Mouse (Mus musculus): Measurements from ENCODE around the gene Pus3. TPM values are rescaled to one million over a fixed set of nuclear protein-coding genes. Genes with fewer than 3 reads are reported as not detected.
A peak's percentile ranks its signal among the peaks of the same experiment; 100 is the strongest.

The Pus3 gene
- polyA plus RNA-seq, 1 experiment from 2014 or later: 19.6 TPM

DNA sequence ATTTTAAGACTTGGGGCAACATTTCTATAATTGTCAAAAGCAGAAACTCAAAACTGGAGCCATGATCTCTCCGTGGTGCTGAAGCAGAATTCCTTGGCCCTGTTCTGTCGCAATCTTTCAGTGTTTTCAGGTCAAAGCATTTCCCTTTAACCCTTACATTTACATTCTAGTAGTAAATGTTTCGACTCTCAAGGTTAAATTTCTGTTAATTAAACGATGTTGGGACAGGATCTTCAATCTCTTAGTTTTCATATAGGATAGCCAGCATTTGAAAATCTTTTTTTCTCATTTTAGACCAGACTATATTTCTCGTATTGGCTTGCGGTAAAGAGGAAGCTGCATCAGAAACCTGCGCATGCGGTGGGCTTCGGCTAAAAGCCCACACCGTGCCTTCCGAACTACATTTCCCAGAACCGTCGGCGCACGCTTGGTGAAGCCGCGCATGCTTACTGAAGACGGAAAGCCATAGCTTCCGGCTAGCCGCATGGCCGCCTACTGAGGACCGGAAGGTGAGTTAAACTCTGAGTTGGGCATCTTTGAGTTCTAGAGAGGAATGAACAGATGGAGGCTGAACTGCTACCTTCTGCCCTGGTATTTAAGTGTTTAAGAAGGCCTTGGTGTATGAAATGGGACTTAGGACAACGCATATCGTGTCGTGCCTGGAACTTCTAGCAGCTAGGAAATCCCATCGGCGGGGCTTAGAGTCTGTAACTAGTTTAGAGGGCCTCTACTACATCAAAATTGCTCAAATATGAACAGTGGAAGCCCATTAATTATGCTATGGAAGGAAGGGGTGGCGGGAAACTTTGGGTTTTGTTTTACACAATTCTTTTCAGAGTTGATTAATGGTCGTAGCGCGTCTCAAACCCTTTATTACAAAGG lies 855 bp downstream of the Pus3 start:
- Histone ChIP-seq H3K36me3 (ENCODE audit: control insufficient read depth, insufficient read depth, low read length) (peaks cover 3% of the 10 kb centered on the region), H3K9ac (ENCODE audit: low read depth, low read length) (peak overlapping the region; percentile 72), H3K4me3 (ENCODE audit: low read depth, low read length) (peak overlapping the region; percentile 67), H3K9me3 (ENCODE audit: control insufficient read depth, low read length) (no peaks in the 10 kb centered on the region), H3K4me1 (replicated peaks; ENCODE audit: control insufficient read depth, insufficient read depth, low read length) (peaks cover 6% of the 10 kb centered on the region; the same call in 1 of the 2 replicates), H3K4me2 (replicated peaks; ENCODE audit: low read depth, low read length) (peak overlapping the region; percentile 88), H3K27me3 (ENCODE audit: control insufficient read depth, insufficient read depth, low read length) (peaks cover 2% of the 10 kb centered on the region; the same call in 1 of the 2 replicates), H3K27ac (ENCODE audit: low read depth, low read length) (0 out of 2 replicates have a peak overlapping the region, but pooled peaks have one; percentile 33)
- peak; percentile 94 for DNase-seq (ENCODE audit: low spot score)
- ATAC-seq (ENCODE audit: low FRiP score): peak; percentile 91
- 2% methylated on average over 31 of the region's 31 CpGs for WGBS

DNA sequence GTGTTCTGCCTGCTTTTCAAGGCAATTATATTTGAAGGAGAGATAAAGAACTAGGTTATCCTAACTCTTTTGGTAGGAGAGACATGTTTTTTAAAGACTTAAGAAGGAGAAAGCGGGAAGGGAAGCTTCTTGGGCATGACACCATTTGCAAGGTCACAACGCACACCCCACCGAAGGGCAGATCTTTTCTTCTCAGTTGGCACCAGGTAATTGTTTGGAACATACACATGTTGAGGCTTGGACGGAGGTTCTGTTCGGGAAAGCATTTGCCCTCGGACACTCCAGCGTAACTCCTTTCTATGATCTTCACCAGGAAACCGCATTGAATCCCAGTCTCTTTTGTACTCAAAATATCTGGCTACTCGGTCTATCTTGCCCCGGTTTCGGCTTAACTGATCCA lies 2.7 kb downstream of the Pus3 start:
- DNase-seq (ENCODE audit: low spot score): no peak

DNA sequence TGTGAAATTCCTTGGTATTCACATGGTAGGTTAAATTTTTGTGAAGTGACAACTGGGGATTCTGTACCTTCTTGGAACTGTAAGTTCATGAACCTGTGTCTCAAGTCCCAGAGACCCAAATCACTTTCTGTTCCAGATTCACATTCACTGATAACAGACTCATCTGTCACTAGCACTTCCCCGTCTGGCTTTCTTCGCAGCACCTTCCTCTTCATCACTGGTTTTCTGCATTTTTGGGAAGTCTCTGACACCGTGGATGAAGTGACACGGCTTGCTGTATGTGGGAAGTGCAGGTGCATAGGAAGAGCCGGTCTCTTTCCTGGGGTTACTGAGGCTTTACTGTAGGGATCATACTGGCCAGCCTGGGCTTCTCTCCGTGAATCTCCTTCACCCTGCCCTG lies 3.2 kb downstream of the Pus3 start:
- H3K9me3 ChIP-seq (ENCODE audit: control insufficient read depth, low read length): no peaks in the 10 kb centered on the region
- no peak for DNase-seq (ENCODE audit: low spot score)
- peaks cover 2% of the 10 kb centered on the region; the same call in 1 of the 2 replicates for H3K27me3 ChIP-seq (ENCODE audit: control insufficient read depth, insufficient read depth, low read length)
- no peak for ATAC-seq (ENCODE audit: low FRiP score)
- no peak overlapping the region for H3K9ac ChIP-seq (ENCODE audit: low read depth, low read length)
- no peak overlapping the region for H3K4me2 ChIP-seq (replicated peaks; ENCODE audit: low read depth, low read length)
- 89% methylated on average over 6 of the region's 6 CpGs for WGBS
- H3K4me1 ChIP-seq (replicated peaks; ENCODE audit: control insufficient read depth, insufficient read depth, low read length): peaks cover 6% of the 10 kb centered on the region; the same call in 1 of the 2 replicates
- no peak overlapping the region for H3K4me3 ChIP-seq (ENCODE audit: low read depth, low read length)
- no peak overlapping the region for H3K27ac ChIP-seq (ENCODE audit: low read depth, low read length)
- peaks cover 6% of the 10 kb centered on the region for H3K36me3 ChIP-seq (ENCODE audit: control insufficient read depth, insufficient read depth, low read length)

More for the DNA sequence above, 2.7 kb downstream of the Pus3 start:
- Histone ChIP-seq H3K27me3 (ENCODE audit: control insufficient read depth, insufficient read depth, low read length) (peaks cover 2% of the 10 kb centered on the region; the same call in 1 of the 2 replicates), H3K4me3 (ENCODE audit: low read depth, low read length) (no peak overlapping the region), H3K4me2 (replicated peaks; ENCODE audit: low read depth, low read length) (no peak overlapping the region), H3K4me1 (replicated peaks; ENCODE audit: control insufficient read depth, insufficient read depth, low read length) (peaks cover 6% of the 10 kb centered on the region; the same call in 1 of the 2 replicates), H3K36me3 (ENCODE audit: control insufficient read depth, insufficient read depth, low read length) (peaks cover 6% of the 10 kb centered on the region), H3K9ac (ENCODE audit: low read depth, low read length) (no peak overlapping the region), H3K9me3 (ENCODE audit: control insufficient read depth, low read length) (no peaks in the 10 kb centered on the region), H3K27ac (ENCODE audit: low read depth, low read length) (no peak overlapping the region)
- ATAC-seq (ENCODE audit: low FRiP score): no peak
- WGBS: 95% methylated on average over 11 of the region's 11 CpGs

- no peaks in the 10 kb centered on the region for H3K27me3 ChIP-seq (ENCODE audit: control insufficient read depth, insufficient read depth, low read length)
- no peak overlapping the region for H3K4me2 ChIP-seq (replicated peaks; ENCODE audit: low read depth, low read length)
- no peak for ATAC-seq (ENCODE audit: low FRiP score)
- 92% methylated on average over 5 of the region's 5 CpGs for WGBS
- no peak overlapping the region for H3K4me3 ChIP-seq (ENCODE audit: low read depth, low read length)
- H3K9me3 ChIP-seq (ENCODE audit: control insufficient read depth, low read length): no peaks in the 10 kb centered on the region
- H3K9ac ChIP-seq (ENCODE audit: low read depth, low read length): no peak overlapping the region
- no peak overlapping the region for H3K27ac ChIP-seq (ENCODE audit: low read depth, low read length)
- no peak for DNase-seq (ENCODE audit: low spot score)
- peaks cover 6% of the 10 kb centered on the region for H3K36me3 ChIP-seq (ENCODE audit: control insufficient read depth, insufficient read depth, low read length)
- H3K4me1 ChIP-seq (replicated peaks; ENCODE audit: control insufficient read depth, insufficient read depth, low read length): no peaks in the 10 kb centered on the region
Observed at GRCm38 (mm10) chr9:35564536-35565240, 6.3 kb downstream of the Pus3 start.

DNA sequence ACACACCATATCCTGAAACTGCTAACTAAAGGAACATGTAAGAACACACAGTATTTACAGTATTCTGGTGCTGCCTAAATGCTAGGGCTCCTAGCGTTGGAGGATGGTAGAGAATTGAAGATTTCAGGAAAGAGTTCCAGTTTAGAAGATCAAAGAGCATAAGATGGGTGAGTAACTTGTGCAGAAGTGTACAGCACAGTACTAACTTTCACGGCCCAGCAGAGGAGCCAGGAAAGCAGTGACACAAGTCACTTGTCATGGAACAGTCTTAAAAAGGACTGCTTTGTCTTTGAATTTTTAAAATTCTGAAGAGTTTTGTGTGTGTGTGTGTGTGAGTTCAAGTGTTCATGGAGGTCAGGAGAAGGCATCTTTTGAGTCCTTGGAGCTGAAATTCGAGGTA lies 9.6 kb downstream of the Pus3 start:
- Histone ChIP-seq H3K4me3 (ENCODE audit: low read depth, low read length) (no peak overlapping the region), H3K27ac (ENCODE audit: low read depth, low read length) (no peak overlapping the region), H3K27me3 (ENCODE audit: control insufficient read depth, insufficient read depth, low read length) (no peaks in the 10 kb centered on the region), H3K4me2 (replicated peaks; ENCODE audit: low read depth, low read length) (no peak overlapping the region), H3K36me3 (ENCODE audit: control insufficient read depth, insufficient read depth, low read length) (peaks cover 4% of the 10 kb centered on the region; the same call in 1 of the 2 replicates), H3K4me1 (replicated peaks; ENCODE audit: control insufficient read depth, insufficient read depth, low read length) (no peaks in the 10 kb centered on the region), H3K9me3 (ENCODE audit: control insufficient read depth, low read length) (no peaks in the 10 kb centered on the region), H3K9ac (ENCODE audit: low read depth, low read length) (no peak overlapping the region)
- DNase-seq (ENCODE audit: low spot score) (no peak), ATAC-seq (ENCODE audit: low FRiP score) (no peak)
- WGBS: 81% methylated on average over 3 of the region's 3 CpGs

- DNase-seq (ENCODE audit: low spot score): peak; percentile 95
- Histone ChIP-seq H3K9ac (ENCODE audit: low read depth, low read length) (peak within 1 kb of the TSS; percentile 85), H3K4me3 (ENCODE audit: low read depth, low read length) (peak within 1 kb of the TSS; percentile 79), H3K4me2 (replicated peaks; ENCODE audit: low read depth, low read length) (peak within 1 kb of the TSS; percentile 77), H3K36me3 (ENCODE audit: control insufficient read depth, insufficient read depth, low read length) (peaks cover 4% of the 10 kb centered on the region; the same call in 1 of the 2 replicates), H3K27me3 (ENCODE audit: control insufficient read depth, insufficient read depth, low read length) (no peaks in the 10 kb centered on the region), H3K9me3 (ENCODE audit: control insufficient read depth, low read length) (no peaks in the 10 kb centered on the region), H3K27ac (ENCODE audit: low read depth, low read length) (peak within 1 kb of the TSS; percentile 87), H3K4me1 (replicated peaks; ENCODE audit: control insufficient read depth, insufficient read depth, low read length) (no peaks in the 10 kb centered on the region)
- under 1% methylated on average over 86 of the region's 86 CpGs for WGBS
- peak; percentile 97 for ATAC-seq (ENCODE audit: low FRiP score)
Observed at GRCm38 (mm10) chr9:35569571-35570534, 11.5 kb downstream of the Pus3 start, which contains the start of the genes Pate2 and Hyls1. TSS of gene Pate2 (plus strand) at chr9:35570284. TSS of gene Hyls1 (minus strand) at chr9:35570398.

DNA sequence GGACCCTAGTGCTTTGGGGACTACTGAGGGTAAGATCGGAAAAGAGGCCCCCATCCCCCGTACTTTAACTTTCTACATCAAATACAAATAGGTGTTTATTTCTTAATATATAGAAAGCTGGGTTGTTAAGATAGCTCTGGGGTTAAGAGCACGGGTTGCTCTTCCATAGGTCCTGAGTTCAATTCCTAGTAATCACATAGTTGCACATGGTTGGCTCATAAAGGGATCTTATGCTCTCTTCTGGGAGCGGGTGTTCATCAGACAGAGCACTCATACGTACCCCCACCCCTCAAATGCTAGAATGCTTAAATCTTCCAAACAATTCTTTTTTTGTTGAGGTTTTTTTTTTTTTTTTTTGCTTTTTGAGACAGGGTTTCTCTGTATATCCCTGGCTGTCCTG lies 12.3 kb downstream of the Pus3 start:
- no peak for DNase-seq (ENCODE audit: low spot score)
- 12% methylated on average over 5 of the region's 5 CpGs for WGBS
- H3K36me3 ChIP-seq (ENCODE audit: control insufficient read depth, insufficient read depth, low read length): no peaks in the 10 kb centered on the region; the same call in 1 of the 2 replicates
- peak overlapping the region; percentile 77 for H3K4me2 ChIP-seq (replicated peaks; ENCODE audit: low read depth, low read length)
- no peaks in the 10 kb centered on the region for H3K4me1 ChIP-seq (replicated peaks; ENCODE audit: control insufficient read depth, insufficient read depth, low read length)
- peak overlapping the region; percentile 79 for H3K4me3 ChIP-seq (ENCODE audit: low read depth, low read length)
- peak overlapping the region; percentile 87; the same call in 1 of the 2 replicates for H3K27ac ChIP-seq (ENCODE audit: low read depth, low read length)
- peak; percentile 18; the same call in 1 of the 2 replicates for ATAC-seq (ENCODE audit: low FRiP score)
- peak overlapping the region; percentile 85 for H3K9ac ChIP-seq (ENCODE audit: low read depth, low read length)
- peaks cover 2% of the 10 kb centered on the region; the same call in 1 of the 2 replicates for H3K27me3 ChIP-seq (ENCODE audit: control insufficient read depth, insufficient read depth, low read length)
- H3K9me3 ChIP-seq (ENCODE audit: control insufficient read depth, low read length): no peaks in the 10 kb centered on the region

GRCm38 (mm10) chr9:35574416-35574815 lies 16.0 kb downstream of the Pus3 start:
- ATAC-seq (ENCODE audit: low FRiP score): no peak
- WGBS: 4% methylated on average over 31 of the region's 32 CpGs

More at GRCm38 (mm10) chr9:35574416-35574815, 16.0 kb downstream of the Pus3 start:
- Histone ChIP-seq H3K4me1 (replicated peaks; ENCODE audit: control insufficient read depth, insufficient read depth, low read length) (no peaks in the 10 kb centered on the region), H3K9me3 (ENCODE audit: control insufficient read depth, low read length) (no peaks in the 10 kb centered on the region), H3K36me3 (ENCODE audit: control insufficient read depth, insufficient read depth, low read length) (no peaks in the 10 kb centered on the region), H3K4me3 (ENCODE audit: low read depth, low read length) (peak overlapping the region; percentile 21), H3K9ac (ENCODE audit: low read depth, low read length) (peak overlapping the region; percentile 31; the same call in 1 of the 2 replicates), H3K27me3 (ENCODE audit: control insufficient read depth, insufficient read depth, low read length) (peaks cover 2% of the 10 kb centered on the region; the same call in 1 of the 2 replicates), H3K4me2 (replicated peaks; ENCODE audit: low read depth, low read length) (peak overlapping the region; percentile 42), H3K27ac (ENCODE audit: low read depth, low read length) (no peak overlapping the region)
- peak; percentile 27 for DNase-seq (ENCODE audit: low spot score)

Measured in hindbrain, embryonic 11.5 days (tissue).